In the genomic region with DNA sequence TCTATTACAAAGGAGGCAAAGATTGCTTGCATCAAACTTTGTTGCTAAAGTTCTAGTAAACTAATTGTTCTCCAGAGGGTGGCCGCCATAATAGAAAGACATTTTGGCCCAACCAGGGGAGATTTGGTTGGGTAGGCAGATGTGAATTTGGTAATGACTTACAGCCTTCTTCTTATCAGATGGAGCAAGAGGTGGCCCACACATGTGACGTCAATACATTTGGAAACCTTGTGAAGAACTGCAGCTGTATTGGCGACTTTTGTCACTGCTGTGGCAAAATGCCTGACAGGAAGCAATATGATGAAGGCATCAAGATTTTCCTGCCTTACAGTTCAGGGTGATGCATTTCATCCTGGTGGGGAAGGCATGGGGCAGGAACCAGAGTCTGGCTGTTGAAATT, we compare ENCODE assay signal across 20 mouse cellular contexts.
DNase-seq lines count a peak whose midpoint lies in the region; ATAC-seq and TF ChIP-seq lines count a peak whose summit lies in the region.
"Had no signal": no experiment of that assay in that cellular context is flagged by ENCODE, and none has a peak within 500 bp of the region (broad histone marks: within the 10 kb centered on the region; RNA-seq: fewer than 3 reads in every experiment).

No protein-coding gene starts in this region.

- peak; percentile 36 for DNase-seq in lung, embryonic 14.5 days
- no peak for DNase-seq in lung, postnatal 36 days
- DNase-seq in gastrocnemius, postnatal 10 days, result no peak
- no peak for DNase-seq in cerebellum, postnatal 14 days
- DNase-seq: adrenal gland, postnatal 14 days; B cell, adult 2 months; cerebellum, adult 18-20 months; cerebellum, adult 9-11 months; embryo, embryonic 11 days; heart, postnatal 36 days had no signal

- no peaks in the 10 kb centered on the region; the same call in 1 of the 2 replicates for H3K4me1 ChIP-seq in lung, embryonic 14.5 days (ENCODE audit: insufficient read depth)
- H3K4me1 ChIP-seq: embryonic facial prominence, embryonic 15.5 days; forebrain, embryonic 15.5 days; hindbrain, embryonic 12.5 days had no signal

- ATAC-seq in lung, embryonic 14.5 days (ENCODE audit: insufficient read depth), result no peak
- ATAC-seq in common myeloid progenitor, adult 5-6 weeks (replicated peaks; ENCODE audit: low read depth, poor library complexity, severe bottlenecking), result peak; percentile 26; the same call in 1 of the 2 replicates
- peak; percentile 48 for ATAC-seq in megakaryocyte, adult 5-6 weeks (ENCODE audit: poor library complexity, severe bottlenecking)
- ATAC-seq: activated CD4-positive, CD25-positive, alpha-beta regulatory T cell, adult 4 months; forebrain, embryonic 15.5 days; hindbrain, postnatal 0 days; Patski had no signal

- no peaks in the 10 kb centered on the region for H3K36me3 ChIP-seq in lung, embryonic 14.5 days (ENCODE audit: insufficient read depth)
- H3K36me3 ChIP-seq: embryonic facial prominence, embryonic 15.5 days; forebrain, embryonic 15.5 days; heart, embryonic 12.5 days; hindbrain, embryonic 12.5 days had no signal

- H3K27ac ChIP-seq in lung, embryonic 14.5 days (ENCODE audit: low read depth), result no peak overlapping the region
- H3K27ac ChIP-seq: embryonic facial prominence, embryonic 15.5 days; forebrain, embryonic 15.5 days; hindbrain, embryonic 12.5 days; hindbrain, postnatal 0 days had no signal

- H3K27me3 ChIP-seq in lung, embryonic 14.5 days (ENCODE audit: insufficient read depth, low read length), result no peaks in the 10 kb centered on the region
- H3K27me3 ChIP-seq: embryonic facial prominence, embryonic 15.5 days; forebrain, embryonic 15.5 days; heart, embryonic 12.5 days; hindbrain, embryonic 12.5 days; Patski had no signal

- H3K9ac ChIP-seq in lung, embryonic 14.5 days, result no peak overlapping the region
- H3K9ac ChIP-seq: embryonic facial prominence, embryonic 15.5 days; forebrain, embryonic 15.5 days; heart, embryonic 12.5 days; hindbrain, embryonic 12.5 days had no signal

- WGBS in lung, embryonic 14.5 days, result 76% methylated on average over 3 of the region's 3 CpGs

- no peak overlapping the region for H3K4me3 ChIP-seq in lung, embryonic 14.5 days (ENCODE audit: low read depth, low read length)
- H3K4me3 ChIP-seq: embryonic facial prominence, embryonic 15.5 days; erythroblast, embryonic 14.5 days; forebrain, embryonic 15.5 days; heart, embryonic 12.5 days; hindbrain, embryonic 12.5 days had no signal

- no peaks in the 10 kb centered on the region for H3K9me3 ChIP-seq in lung, embryonic 14.5 days (ENCODE audit: low read depth, low read length)
- H3K9me3 ChIP-seq: embryonic facial prominence, embryonic 15.5 days; forebrain, embryonic 15.5 days; heart, embryonic 12.5 days; hindbrain, embryonic 12.5 days had no signal

- no peak for TF ChIP-seq CTCF in lung, embryonic 14.5 days (IDR thresholded peaks at IDR 0.05; ENCODE audit: low read depth)

- H3K4me2 ChIP-seq in lung, embryonic 14.5 days, result no peak overlapping the region
- H3K4me2 ChIP-seq: embryonic facial prominence, embryonic 15.5 days; forebrain, embryonic 15.5 days; heart, embryonic 12.5 days; hindbrain, embryonic 12.5 days had no signal
